26 mouse cellular contexts compared by ENCODE assay signal in genomic region chr9:28452509-28452908, GRCm38 (mm10).
"Had no signal": no experiment of that assay in that cellular context is flagged by ENCODE, and none has a peak within 500 bp of the region (broad histone marks: within the 10 kb centered on the region; RNA-seq: fewer than 3 reads in every experiment).

No protein-coding gene starts in this region.

- H3K9me3 ChIP-seq: heart, embryonic 13.5 days; heart, embryonic 15.5 days; kidney, embryonic 15.5 days; limb, embryonic 13.5 days; limb, embryonic 15.5 days; liver, embryonic 12.5 days had no signal

- H3K4me2 ChIP-seq: heart, embryonic 11.5 days; heart, embryonic 13.5 days; heart, embryonic 15.5 days; hindbrain, embryonic 14.5 days; kidney, embryonic 15.5 days; limb, embryonic 13.5 days; limb, embryonic 15.5 days; liver, embryonic 12.5 days had no signal

- H3K27me3 ChIP-seq: heart, embryonic 13.5 days; heart, embryonic 15.5 days; kidney, embryonic 15.5 days; limb, embryonic 13.5 days; limb, embryonic 15.5 days; liver, embryonic 12.5 days had no signal

- H3K4me1 ChIP-seq: heart, embryonic 15.5 days; kidney, embryonic 15.5 days; limb, embryonic 13.5 days; limb, embryonic 15.5 days; liver, embryonic 12.5 days had no signal

- H3K9ac ChIP-seq: heart, embryonic 13.5 days; heart, embryonic 15.5 days; hindbrain, embryonic 14.5 days; kidney, embryonic 15.5 days; limb, embryonic 13.5 days; limb, embryonic 15.5 days; liver, embryonic 12.5 days; liver, embryonic 14.5 days had no signal

- H3K4me3 ChIP-seq: heart, adult 2 months; heart, embryonic 13.5 days; heart, embryonic 15.5 days; kidney, embryonic 15.5 days; limb, embryonic 13.5 days; limb, embryonic 15.5 days; liver, embryonic 12.5 days had no signal

- ATAC-seq: hindbrain, embryonic 16.5 days; intestine, embryonic 16.5 days; liver, embryonic 12.5 days had no signal

- H3K36me3 ChIP-seq: heart, embryonic 13.5 days; heart, embryonic 15.5 days; kidney, embryonic 15.5 days; limb, embryonic 13.5 days; limb, embryonic 15.5 days; liver, embryonic 12.5 days had no signal

- DNase-seq: gastrocnemius, postnatal 14 days; gastrocnemius, postnatal 36 days; heart, adult 11 months; heart, adult 2 months; heart, postnatal 14 days; heart, postnatal 36 days; kidney, adult 11 months; kidney, adult 2 months; kidney, adult 9 months; kidney, postnatal 14 days; kidney, postnatal 36 days; layer of hippocampus, adult 9-11 months; layer of hippocampus, postnatal 36 days; left cerebral cortex, postnatal 4 days had no signal

- H3K27ac ChIP-seq: heart, adult 2 months; heart, embryonic 13.5 days; heart, embryonic 15.5 days; hindbrain, embryonic 14.5 days; kidney, embryonic 15.5 days; kidney, postnatal 0 days; limb, embryonic 13.5 days; limb, embryonic 15.5 days; liver, embryonic 12.5 days; liver, embryonic 14.5 days had no signal
